Comparison of ENCODE assay signal across 13 mouse cellular contexts in the genomic region with DNA sequence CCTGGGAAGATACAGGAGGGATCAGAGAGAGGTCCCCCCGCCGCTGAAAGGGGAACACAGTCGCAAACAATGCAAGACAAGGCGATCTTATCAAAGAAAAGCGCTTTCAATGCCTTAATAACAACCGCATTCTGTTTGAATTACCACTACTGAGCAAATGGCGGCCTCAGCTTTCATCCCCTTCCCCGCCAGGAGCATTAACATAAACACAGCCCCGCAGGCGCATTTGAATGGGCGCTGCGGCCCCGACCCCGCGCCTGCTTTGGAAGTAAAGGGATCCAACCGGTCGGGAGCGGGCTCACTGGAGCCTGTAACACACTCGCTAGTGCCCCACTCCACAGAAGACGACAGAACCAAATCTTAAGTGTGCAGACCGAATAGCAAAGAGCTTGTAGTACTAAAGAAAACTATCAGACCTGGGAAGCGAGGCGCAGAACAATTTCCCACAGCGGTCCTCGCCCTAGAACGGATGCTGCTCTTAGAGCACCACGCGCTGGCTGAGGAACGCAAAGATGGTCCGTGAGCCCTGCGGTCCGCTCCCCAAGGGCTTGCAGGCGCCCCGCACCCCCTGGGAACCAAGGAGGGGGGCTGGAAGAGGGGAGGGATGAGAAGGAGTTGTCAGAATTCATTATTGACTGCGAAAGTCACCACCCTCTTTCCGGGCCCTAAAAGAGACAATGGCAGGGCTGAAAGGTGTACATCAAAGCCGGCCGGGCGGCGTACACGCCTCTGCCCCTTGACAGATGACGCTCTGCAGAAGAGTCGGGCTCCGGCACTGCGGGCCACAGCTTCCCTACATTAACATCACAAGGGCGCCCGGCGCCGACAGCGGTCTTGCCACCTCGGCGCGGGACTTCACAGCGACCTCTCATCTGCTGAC. TPM values are rescaled to one million over a fixed set of nuclear protein-coding genes. Genes with fewer than 3 reads are reported as not detected.
DNase-seq lines count a peak whose midpoint lies in the region; ATAC-seq and TF ChIP-seq lines count a peak whose summit lies in the region.
"Had no signal": no experiment of that assay in that cellular context is flagged by ENCODE, and none has a peak within 500 bp of the region (broad histone marks: within the 10 kb centered on the region; RNA-seq: fewer than 3 reads in every experiment).

No protein-coding gene starts in this region.

- H3K27ac ChIP-seq in liver, embryonic 11.5 days (ENCODE audit: low read depth, low read length) = no peak overlapping the region
- H3K27ac ChIP-seq in limb, embryonic 10.5 days = no peak overlapping the region
- H3K27ac ChIP-seq in small intestine, adult 2 months (ENCODE audit: insufficient read depth, low read depth, low read length) = peak overlapping the region; percentile 83

- peaks cover 100% of the 10 kb centered on the region for H3K27me3 ChIP-seq in liver, embryonic 11.5 days (replicated peaks; ENCODE audit: control insufficient read depth, insufficient read depth, low read length)
- peaks cover 100% of the 10 kb centered on the region for H3K27me3 ChIP-seq in limb, embryonic 10.5 days (ENCODE audit: low read depth, poor library complexity, severe bottlenecking)
- no peaks in the 10 kb centered on the region for H3K27me3 ChIP-seq in small intestine, adult 2 months (ENCODE audit: control insufficient read depth, insufficient read depth, low read length)

- H3K4me3 ChIP-seq in liver, embryonic 11.5 days (ENCODE audit: low read depth, low read length) = no peak overlapping the region; the same call in 1 of the 2 replicates
- H3K4me3 ChIP-seq in limb, embryonic 10.5 days = peak overlapping the region; percentile 30
- peak overlapping the region; percentile 68 for H3K4me3 ChIP-seq in small intestine, adult 2 months (ENCODE audit: low read depth, low read length)

- H3K36me3 ChIP-seq in liver, embryonic 11.5 days (ENCODE audit: control insufficient read depth, insufficient read depth, low read length) = no peaks in the 10 kb centered on the region
- no peaks in the 10 kb centered on the region for H3K36me3 ChIP-seq in limb, embryonic 10.5 days
- peaks cover 32% of the 10 kb centered on the region for H3K36me3 ChIP-seq in small intestine, adult 2 months (ENCODE audit: control insufficient read depth, insufficient read depth, low read length)

- no peaks in the 10 kb centered on the region; the same call in none of the 2 replicates for H3K4me1 ChIP-seq in liver, embryonic 11.5 days (replicated peaks; ENCODE audit: control insufficient read depth, insufficient read depth, low read length)
- peaks cover 69% of the 10 kb centered on the region for H3K4me1 ChIP-seq in limb, embryonic 10.5 days
- H3K4me1 ChIP-seq in small intestine, adult 2 months (ENCODE audit: control insufficient read depth, insufficient read depth, insufficient read length, low read length) = peaks cover 9% of the 10 kb centered on the region; the same call in 1 of the 2 replicates

- ATAC-seq in liver, embryonic 11.5 days (replicated peaks; ENCODE audit: low FRiP score) = no peak

- TF ChIP-seq POLR2A in small intestine, adult 2 months (IDR thresholded peaks at IDR 0.05; ENCODE audit: low read depth, low read length) = no peak

- WGBS in liver, embryonic 11.5 days = under 1% methylated on average over 54 of the region's 54 CpGs
- WGBS in limb, embryonic 10.5 days = under 1% methylated on average over 54 of the region's 54 CpGs
- WGBS in small intestine, adult 2 months = under 1% methylated on average over 54 of the region's 54 CpGs

- no peak overlapping the region for H3K9ac ChIP-seq in liver, embryonic 11.5 days (ENCODE audit: low read depth, low read length)

- TF ChIP-seq CTCF in small intestine, adult 2 months (IDR thresholded peaks at IDR 0.05; ENCODE audit: extremely low read depth, insufficient read length, insufficient replicate concordance, low read depth, low read length) = no peak

- H3K4me2 ChIP-seq in liver, embryonic 11.5 days = 0 out of 2 replicates have a peak overlapping the region, but pooled peaks have one; percentile 8

- peak; percentile 38 for DNase-seq in liver, embryonic 11.5 days (ENCODE audit: low spot score)
- no peak for DNase-seq in liver
- DNase-seq in embryo, embryonic 10.5 days (ENCODE audit: low spot score) = peak; percentile 48
- DNase-seq in limb, embryonic 10.5 days (ENCODE audit: low spot score) = peak; percentile 67
- DNase-seq in urinary bladder, postnatal 14 days (ENCODE audit: low spot score) = no peak
- DNase-seq in adrenal gland, postnatal 4 days (ENCODE audit: low spot score in 2 of 2) = no peak
- DNase-seq: cerebellum, adult 18-20 months; heart, postnatal 4 days; lung, adult 18-20 months had no signal

- no peaks in the 10 kb centered on the region for H3K9me3 ChIP-seq in liver, embryonic 11.5 days (ENCODE audit: control insufficient read depth, low read length)
- H3K9me3 ChIP-seq in limb, embryonic 10.5 days (replicated peaks) = no peaks in the 10 kb centered on the region

RNA-seq across cellular contexts. Expression of a gene that starts 2.6 kb away (rescaled TPM):
- polyA plus RNA-seq in liver, embryonic 11.5 days (2014; fragmentation: Nextera tagmentation; extraction: Ambion mirVana) = 0.14 TPM in 1 of 2 replicates, not detected in the other
- polyA plus RNA-seq in limb, embryonic 10.5 days (2016; fragmentation: Nextera tagmentation; extraction: Ambion mirVana) = 0.06 and 0.16 TPM in 2 replicates
- 116 and 344 TPM in 2 replicates for polyA plus RNA-seq in small intestine, adult 2 months (2012; rRNA removed)
- total RNA-seq in adrenal gland, postnatal 4 days (2021) = not detected
- total RNA-seq: adrenal gland, adult 18-20 months; heart, postnatal 4 days; layer of hippocampus, postnatal 25 days had no signal
- polyA plus RNA-seq: kidney, embryonic 16.5 days had no signal

RNA-seq across cellular contexts. Expression of a gene that starts 17.7 kb away (rescaled TPM):
- 0.49 and 0.53 TPM in 2 replicates for polyA plus RNA-seq in liver, embryonic 11.5 days (2014; fragmentation: Nextera tagmentation; extraction: Ambion mirVana)
- polyA plus RNA-seq in limb, embryonic 10.5 days (2016; fragmentation: Nextera tagmentation; extraction: Ambion mirVana) = not detected in 2 replicates
- polyA plus RNA-seq in small intestine, adult 2 months (2012; rRNA removed) = 3.1 and 4.7 TPM in 2 replicates
- total RNA-seq in adrenal gland, postnatal 4 days (2021) = 1 to 10 TPM; 1.1 to 7.2 TPM
- total RNA-seq: heart, postnatal 4 days; layer of hippocampus, postnatal 25 days had no signal
- polyA plus RNA-seq: kidney, embryonic 16.5 days had no signal

RNA-seq across cellular contexts. Expression of a gene that starts 34.8 kb away (rescaled TPM):
- polyA plus RNA-seq in liver, embryonic 11.5 days (2014; fragmentation: Nextera tagmentation; extraction: Ambion mirVana) = 0.47 and 0.94 TPM in 2 replicates
- not detected in 2 replicates for polyA plus RNA-seq in limb, embryonic 10.5 days (2016; fragmentation: Nextera tagmentation; extraction: Ambion mirVana)
- polyA plus RNA-seq in small intestine, adult 2 months (2012; rRNA removed) = 0.32 and 65.5 TPM in 2 replicates
- 1 to 10 TPM in 1 of 2 experiments, not detected in 1; 1.8 TPM for total RNA-seq in adrenal gland, postnatal 4 days (2021)
- total RNA-seq: adrenal gland, adult 18-20 months; heart, postnatal 4 days; layer of hippocampus, postnatal 25 days had no signal
- polyA plus RNA-seq: kidney, embryonic 16.5 days had no signal

Comparison
In these comparisons a context has a peak if more than half of its experiments do, and no peak if none do; other contexts are left out.
1. DNase-seq: peak in liver, embryonic 11.5 days (single experiment), embryo, embryonic 10.5 days (single experiment) and limb, embryonic 10.5 days (single experiment); none in liver (single experiment), urinary bladder, postnatal 14 days (single experiment) and adrenal gland, postnatal 4 days (0 of 2).
2. RNA of a gene that starts 2.6 kb away (polyA plus RNA-seq): 116 to 344 TPM in small intestine, adult 2 months; 0.14 TPM in liver, embryonic 11.5 days and 0.06 to 0.16 TPM in limb, embryonic 10.5 days; every median in the first group is over 100 times any median in the second.